Comparison of ENCODE assay signal across 22 mouse cellular contexts in the genomic region with DNA sequence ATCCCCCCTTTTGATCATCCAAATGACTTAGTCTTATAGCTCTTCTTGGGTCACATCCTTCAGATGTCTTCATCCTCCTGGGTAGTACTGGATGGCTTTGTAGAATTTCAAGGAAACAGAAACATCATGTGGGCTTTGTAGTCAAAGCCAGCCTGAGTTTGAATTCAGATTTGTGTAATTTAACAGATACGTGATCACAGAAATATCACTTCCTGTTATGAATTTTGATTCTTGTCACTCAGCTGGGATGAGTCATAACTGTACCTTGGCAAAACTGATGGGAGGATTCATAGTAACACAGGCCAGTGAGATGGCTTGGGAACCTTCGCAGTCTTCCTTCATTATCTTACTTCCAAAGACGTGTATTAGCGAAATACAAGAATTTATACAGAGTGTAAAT.
A peak's percentile ranks its signal among the peaks of the same experiment; 100 is the strongest.
DNase-seq lines count a peak whose midpoint lies in the region; ATAC-seq lines count a peak whose summit lies in the region.
"Had no signal": no experiment of that assay in that cellular context is flagged by ENCODE, and none has a peak within 500 bp of the region (broad histone marks: within the 10 kb centered on the region; RNA-seq: fewer than 3 reads in every experiment).

No protein-coding gene starts in this region.

- peak; percentile 88 for ATAC-seq in CD4-positive, CD25-positive, alpha-beta regulatory T cell, adult 4 months
- ATAC-seq in activated CD4-positive, CD25-positive, alpha-beta regulatory T cell, adult 4 months: peak; percentile 87
- ATAC-seq in inflammation-experienced regulatory T-cells, adult 6 months: peak; percentile 85
- ATAC-seq: forebrain, embryonic 14.5 days; forebrain, embryonic 16.5 days; Patski had no signal

- intact Hi-C loops in left cerebral cortex, postnatal 25 days (cut with DNase I): no loop called here

- peak; percentile 43 for DNase-seq in CD4-positive helper T cell, adult 2 months (ENCODE audit: low read depth, low spot score)
- no peak for DNase-seq in kidney, postnatal 14 days
- DNase-seq in left cerebral cortex, postnatal 25 days (ENCODE audit: low spot score in 2 of 2): no peak
- DNase-seq in ovary, postnatal 36 days (ENCODE audit: low spot score): no peak
- no peak for DNase-seq in gastrocnemius, adult 8-10 months (ENCODE audit: low spot score in 2 of 2)
- DNase-seq: adrenal gland, adult 2 months; adrenal gland, postnatal 10 days; adrenal gland, postnatal 25 days; B cell, adult 2 months; cerebellum, adult 11 months; cerebellum, adult 18-20 months; cerebellum, adult 8-10 months; cerebellum, adult 9-11 months; cerebellum, postnatal 14 days; cerebellum, postnatal 36 days; embryo, embryonic 11 days had no signal
